Mouse (Mus musculus) heart, embryonic 14.5 days (tissue): ENCODE data around the gene Igf1r. TPM values are rescaled to one million over a fixed set of nuclear protein-coding genes. Genes with fewer than 3 reads are reported as not detected.

Experiments used
- ATAC-seq: fragments of 200-750 bp; cut with Nextera tagmentation; 2 replicates; pipeline ENCODE4 v1.8.0; 2017; ENCODE audit warnings: low read depth, moderate TSS enrichment; ENCODE audit not compliant: insufficient number of reproducible peaks, insufficient read depth, low FRiP score
- H3K27ac ChIP-seq, 2 experiments: fragments of 200-500 bp in 1 of 2; fragments of 300-500 bp in 1 of 2; sonication (generic) in 1 of 2; replicated peaks in 1 of 2; 2 replicates each; pipeline ENCODE4 v1.5.1; 2012 to 2014; ENCODE audit warnings: low read depth in 2 of 2, low read length in 2 of 2, control low read depth in 1 of 2, mild to moderate bottlenecking in 1 of 2, mixed read lengths in 1 of 2; ENCODE audit not compliant: control insufficient read depth in 1 of 2, insufficient read depth in 1 of 2
- H3K27me3 ChIP-seq: fragments of 300-500 bp; sonication (generic); 2 replicates; pipeline ENCODE4 v1.6.1; 2014; ENCODE audit warnings: mild to moderate bottlenecking, low read length, control low read depth; ENCODE audit not compliant: control insufficient read depth, insufficient read depth
- H3K36me3 ChIP-seq: fragments of 300-500 bp; sonication (generic); 2 replicates; pipeline ENCODE4 v1.6.1; 2014; ENCODE audit warnings: mild to moderate bottlenecking, control low read depth, low read length, mixed read lengths; ENCODE audit not compliant: control insufficient read depth, insufficient read depth
- H3K4me1 ChIP-seq, 2 experiments: fragments of 200-500 bp in 1 of 2; fragments of 300-500 bp in 1 of 2; sonication (generic) in 1 of 2; 2 replicates each; pipeline ENCODE4 v1.6.1; 2012 to 2014; ENCODE audit warnings: low read length in 2 of 2, control low read depth in 1 of 2, mixed read lengths in 1 of 2; ENCODE audit not compliant: control insufficient read depth in 2 of 2, insufficient read depth in 2 of 2
- H3K4me2 ChIP-seq: fragments of 300-500 bp; sonication (generic); 2 replicates; pipeline ENCODE4 v1.6.1; 2014; ENCODE audit warnings: mild to moderate bottlenecking, low read length
- H3K4me3 ChIP-seq, 2 experiments: fragments of 200-500 bp in 1 of 2; fragments of 300-500 bp in 1 of 2; sonication (generic) in 1 of 2; 2 replicates each; pipeline ENCODE4 v1.5.1; 2012 to 2014; ENCODE audit warnings: low read length in 2 of 2, mild to moderate bottlenecking in 2 of 2, control low read depth in 1 of 2, low read depth in 1 of 2, moderate library complexity in 1 of 2; ENCODE audit not compliant: control insufficient read depth in 1 of 2, insufficient read depth in 1 of 2
- H3K9ac ChIP-seq: fragments of 300-500 bp; sonication (generic); 2 replicates; pipeline ENCODE4 v1.6.1; 2014; ENCODE audit warnings: mild to moderate bottlenecking, low read length
- H3K9me3 ChIP-seq: fragments of 300-500 bp; sonication (generic); 2 replicates; pipeline ENCODE4 v1.6.1; 2016; ENCODE audit warnings: low read length, control low read depth; ENCODE audit not compliant: control insufficient read depth
- WGBS: fragments of 180-500 bp; shearing (Covaris S2); extraction: QIAGEN DNeasy Blood & Tissue Kit; methylation state at CpG from one replicate; pipeline ENCODE4 v1.1.7; 2014; 5-methylcytosine and 5-hydroxymethylcytosine counted together
- polyA plus RNA-seq: library from polyadenylated mRNA; unstranded; fragments of >200 nt; fragmentation: Nextera tagmentation; extraction: Ambion mirVana; gene quantifications from 2 replicates; pipeline ENCODE4 v1.2.1, GENCODE M21; 2014

Gene Igf1r
- polyA plus RNA-seq, 1 experiment from 2014 or later, result 16.6 TPM

GRCm38 (mm10) chr7:68049048-68049447, 96.4 kb downstream of the Igf1r start:
- Histone ChIP-seq H3K4me2 (no peak overlapping the region), H3K9ac (no peak overlapping the region), H3K36me3 (no peaks in the 10 kb centered on the region), H3K27ac (no peak overlapping the region), H3K27me3 (no peaks in the 10 kb centered on the region), H3K9me3 (no peaks in the 10 kb centered on the region), H3K4me3 (no peak overlapping the region), H3K4me1 (peaks cover 5 to 7% of the 10 kb centered on the region in 2 experiments; a peak in 3 of 4 replicates)
- ATAC-seq, result no peak
- 88% methylated on average over 7 of the region's 7 CpGs for WGBS

GRCm38 (mm10) chr7:68053002-68053624, 100.5 kb downstream of the Igf1r start:
- H3K4me2 ChIP-seq, result no peak overlapping the region
- no peak overlapping the region for H3K27ac ChIP-seq
- WGBS, result 82% methylated on average over 10 of the region's 10 CpGs
- H3K9ac ChIP-seq, result no peak overlapping the region
- ATAC-seq, result no peak
- H3K36me3 ChIP-seq, result no peaks in the 10 kb centered on the region
- H3K4me1 ChIP-seq, result peaks cover 13 to 22% of the 10 kb centered on the region in 2 experiments
- H3K9me3 ChIP-seq, result no peaks in the 10 kb centered on the region
- H3K4me3 ChIP-seq, result no peak overlapping the region
- H3K27me3 ChIP-seq, result no peaks in the 10 kb centered on the region

- Histone ChIP-seq H3K4me2 (0 out of 2 replicates have a peak overlapping the region, but pooled peaks have one; percentile 5), H3K4me3 (no peak overlapping the region), H3K4me1 (peaks cover 13 to 22% of the 10 kb centered on the region in 2 experiments), H3K9me3 (no peaks in the 10 kb centered on the region), H3K27me3 (no peaks in the 10 kb centered on the region), H3K36me3 (no peaks in the 10 kb centered on the region), H3K9ac (no peak overlapping the region), H3K27ac (peak overlapping the region in 1 of 2 experiments; percentile 27; a peak in 1 of 4 replicates)
- no peak for ATAC-seq
- 22% methylated on average over 2 of the region's 2 CpGs for WGBS
These were observed 101.9 kb downstream of the Igf1r start for GRCm38 (mm10) chr7:68054498-68054897.

GRCm38 (mm10) chr7:68054956-68055355, 102.3 kb downstream of the Igf1r start:
- Histone ChIP-seq H3K9ac (no peak overlapping the region), H3K27me3 (no peaks in the 10 kb centered on the region), H3K4me1 (peaks cover 13 to 22% of the 10 kb centered on the region in 2 experiments), H3K9me3 (no peaks in the 10 kb centered on the region), H3K36me3 (no peaks in the 10 kb centered on the region), H3K4me3 (no peak overlapping the region), H3K27ac (peak overlapping the region in 1 of 2 experiments; percentile 27; a peak in 1 of 4 replicates), H3K4me2 (0 out of 2 replicates have a peak overlapping the region, but pooled peaks have one; percentile 5)
- peak; percentile 64; the same call in 1 of the 2 replicates for ATAC-seq
- whole genome bisulfite sequencing, result 50% methylated on average over 6 of the region's 6 CpGs

GRCm38 (mm10) chr7:68057010-68057409, 104.4 kb downstream of the Igf1r start:
- no peak overlapping the region; the same call in 1 of the 2 replicates for H3K9ac ChIP-seq
- no peaks in the 10 kb centered on the region for H3K9me3 ChIP-seq
- 74% methylated on average over 3 of the region's 3 CpGs for WGBS
- no peak overlapping the region for H3K4me3 ChIP-seq
- H3K27ac ChIP-seq, result no peak overlapping the region
- no peak overlapping the region for H3K4me2 ChIP-seq
- peaks cover 15 to 31% of the 10 kb centered on the region in 2 experiments for H3K4me1 ChIP-seq
- no peaks in the 10 kb centered on the region for H3K27me3 ChIP-seq
- H3K36me3 ChIP-seq, result no peaks in the 10 kb centered on the region
- no peak for ATAC-seq

- no peak overlapping the region for H3K4me2 ChIP-seq
- no peak overlapping the region for H3K9ac ChIP-seq
- H3K36me3 ChIP-seq, result no peaks in the 10 kb centered on the region
- no peak for ATAC-seq
- no peaks in the 10 kb centered on the region for H3K27me3 ChIP-seq
- 87% methylated on average over 6 of the region's 6 CpGs for WGBS
- peaks cover 19 to 40% of the 10 kb centered on the region in 2 experiments for H3K4me1 ChIP-seq
- H3K9me3 ChIP-seq, result no peaks in the 10 kb centered on the region
- H3K4me3 ChIP-seq, result no peak overlapping the region
- H3K27ac ChIP-seq, result no peak overlapping the region
These were observed 107.1 kb downstream of the Igf1r start for GRCm38 (mm10) chr7:68059690-68060089.

GRCm38 (mm10) chr7:68061434-68061833, 108.8 kb downstream of the Igf1r start:
- Histone ChIP-seq H3K4me3 (no peak overlapping the region), H3K9me3 (no peaks in the 10 kb centered on the region), H3K27ac (no peak overlapping the region), H3K9ac (no peak overlapping the region), H3K4me1 (peaks cover 19 to 49% of the 10 kb centered on the region in 2 experiments), H3K36me3 (no peaks in the 10 kb centered on the region), H3K4me2 (no peak overlapping the region), H3K27me3 (no peaks in the 10 kb centered on the region)
- no peak for ATAC-seq
- 68% methylated on average over 9 of the region's 9 CpGs for WGBS
